Mouse (Mus musculus): ENCODE measurements around the gene Neu2.

DNA sequence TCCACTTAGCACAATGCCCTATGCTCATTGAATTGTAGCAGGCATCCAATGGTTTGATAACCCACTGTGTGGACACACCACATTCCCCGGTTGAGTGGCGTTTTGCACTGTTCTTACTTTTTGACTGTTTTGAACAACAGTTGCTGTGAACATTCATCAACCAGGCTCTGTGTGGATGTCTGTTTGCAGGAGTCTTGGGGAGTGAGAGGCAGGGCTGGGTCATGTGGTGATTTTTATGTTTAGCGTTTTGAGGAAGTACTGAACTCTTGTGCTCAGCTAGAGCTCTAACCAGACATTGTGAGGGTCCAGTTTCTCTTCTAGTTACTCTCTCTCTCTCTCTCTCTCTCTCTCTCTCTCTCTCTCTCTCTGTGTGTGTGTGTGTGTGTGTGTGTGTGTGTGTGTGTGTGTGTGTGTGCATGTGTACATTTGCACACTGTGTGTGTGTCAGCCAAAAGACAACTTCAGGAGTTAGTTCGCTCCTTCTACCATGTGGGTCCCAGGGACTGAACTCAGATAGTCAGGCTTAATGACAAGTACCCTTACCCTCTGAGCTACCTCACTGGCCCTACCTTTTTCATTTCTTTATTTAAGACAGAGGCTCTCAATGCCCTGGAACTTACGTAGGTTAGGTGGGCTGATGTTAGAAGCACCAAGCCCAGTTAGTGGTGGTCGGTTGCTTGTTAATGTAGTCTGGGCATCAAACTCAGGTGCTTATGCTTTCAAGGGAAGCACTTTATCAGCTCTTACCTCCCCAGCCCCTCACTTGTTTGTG, 115.8 kb downstream of the Neu2 start:
- no peak for TF ChIP-seq CTCF (IDR thresholded peaks at IDR 0.05; ENCODE audit: extremely low read depth, insufficient read depth, low read length)
- no peak for TF ChIP-seq POLR2A (IDR thresholded peaks at IDR 0.05; ENCODE audit: extremely low read depth, insufficient read depth, low read length)
